ENCODE assay signal across 8 mouse cellular contexts in the genomic region with DNA sequence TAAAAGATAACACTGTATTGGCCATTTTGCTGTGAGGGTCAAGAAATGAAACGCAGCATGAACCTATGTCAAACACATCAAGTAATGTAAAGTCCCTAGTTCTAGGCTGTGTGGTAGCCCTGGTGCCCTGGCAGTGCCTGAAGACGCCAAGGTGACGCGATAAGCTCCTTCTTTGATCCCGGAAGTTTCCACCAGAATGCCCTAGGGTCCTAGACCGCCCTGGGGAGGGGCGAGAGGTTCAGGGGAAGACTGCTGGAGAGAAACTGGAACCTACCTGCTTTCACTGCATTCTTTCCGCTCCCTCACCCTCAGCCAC.
DNase-seq lines count a peak whose midpoint lies in the region; ATAC-seq lines count a peak whose summit lies in the region.

No protein-coding gene starts in this region.

- H3K4me3 ChIP-seq in heart, embryonic 14.5 days (ENCODE audit: control insufficient read depth in 1 of 2, insufficient read depth in 1 of 2, low read depth in 1 of 2, low read length in 2 of 2) = peak overlapping the region; percentile 55 to 82
- peak overlapping the region; percentile 79 for H3K4me3 ChIP-seq in forebrain, embryonic 16.5 days (replicated peaks; ENCODE audit: low read length)
- H3K4me3 ChIP-seq in liver, embryonic 16.5 days (ENCODE audit: low read depth, low read length) = peak overlapping the region; percentile 62

- intact Hi-C loops in heart, postnatal 10 days (cut with DNase I) = loop anchor here (5.0 kb wide), 1 partner anchor 38 kb away; no protein-coding TSS in a partner anchor
- intact Hi-C loops in gastrocnemius, postnatal 14 days (cut with DNase I; ENCODE audit: low total_unique reads) = no loop called here

- H3K9ac ChIP-seq in heart, embryonic 14.5 days (ENCODE audit: low read length) = peak overlapping the region; percentile 89
- H3K9ac ChIP-seq in forebrain, embryonic 16.5 days (replicated peaks; ENCODE audit: low read depth, low read length) = peak overlapping the region; percentile 85
- H3K9ac ChIP-seq in liver, embryonic 16.5 days (ENCODE audit: low read depth, low read length) = peak overlapping the region; percentile 33

- DNase-seq in heart, postnatal 10 days = no peak
- peak; percentile 52 for DNase-seq in ES-CJ7 (ENCODE audit: low read depth, low spot score)
- no peak for DNase-seq in right cerebral cortex, adult 2 months (ENCODE audit: low spot score in 2 of 2)
- no peak for DNase-seq in gastrocnemius, postnatal 14 days

- under 1% methylated on average over 8 of the region's 8 CpGs for WGBS in heart, embryonic 14.5 days
- WGBS in forebrain, embryonic 16.5 days = 2% methylated on average over 8 of the region's 8 CpGs
- 1% methylated on average over 8 of the region's 8 CpGs for WGBS in liver, embryonic 16.5 days (ENCODE audit: insufficient replicate concordance)

- peaks cover 10% of the 10 kb centered on the region; the same call in 1 of the 2 replicates for H3K27me3 ChIP-seq in heart, embryonic 14.5 days (ENCODE audit: control insufficient read depth, insufficient read depth, low read length)
- H3K27me3 ChIP-seq in forebrain, embryonic 16.5 days (replicated peaks; ENCODE audit: control insufficient read depth, insufficient read depth, low read length) = no peaks in the 10 kb centered on the region
- peaks cover 3% of the 10 kb centered on the region; the same call in 1 of the 2 replicates for H3K27me3 ChIP-seq in liver, embryonic 16.5 days (ENCODE audit: control insufficient read depth, insufficient read depth, low read depth, low read length)

- H3K9me3 ChIP-seq in heart, embryonic 14.5 days (ENCODE audit: control insufficient read depth, low read length) = no peaks in the 10 kb centered on the region
- H3K9me3 ChIP-seq in forebrain, embryonic 16.5 days (ENCODE audit: control insufficient read depth, low read length) = no peaks in the 10 kb centered on the region
- H3K9me3 ChIP-seq in liver, embryonic 16.5 days (replicated peaks; ENCODE audit: control insufficient read depth, low read length) = no peaks in the 10 kb centered on the region

- H3K36me3 ChIP-seq in heart, embryonic 14.5 days (ENCODE audit: control insufficient read depth, insufficient read depth, low read length) = 0 out of 2 replicates have a peak, but pooled peaks cover 5% of the 10 kb centered on the region
- H3K36me3 ChIP-seq in forebrain, embryonic 16.5 days (ENCODE audit: control insufficient read depth, insufficient read depth) = no peaks in the 10 kb centered on the region
- no peaks in the 10 kb centered on the region for H3K36me3 ChIP-seq in liver, embryonic 16.5 days (ENCODE audit: control insufficient read depth, insufficient read depth)

- H3K27ac ChIP-seq in heart, embryonic 14.5 days (replicated peaks in 1 of 2; ENCODE audit: control insufficient read depth in 1 of 2, insufficient read depth in 1 of 2, low read depth in 2 of 2, low read length in 2 of 2) = peak overlapping the region; percentile 82 to 84; a peak in 3 of 4 replicates
- H3K27ac ChIP-seq in forebrain, embryonic 16.5 days (ENCODE audit: low read length) = peak overlapping the region; percentile 84
- peak overlapping the region; percentile 52; the same call in 1 of the 2 replicates for H3K27ac ChIP-seq in liver, embryonic 16.5 days (ENCODE audit: low read length)

- 0 out of 2 replicates have a peak, but pooled peaks have one; percentile 3 for ATAC-seq in heart, embryonic 14.5 days (ENCODE audit: insufficient number of reproducible peaks, insufficient read depth, low FRiP score, low read depth)
- ATAC-seq in forebrain, embryonic 16.5 days = no peak; the same call in none of the 2 replicates
- ATAC-seq in liver, embryonic 16.5 days (ENCODE audit: low read depth) = peak; percentile 14; the same call in 1 of the 2 replicates
- ATAC-seq in granulocyte monocyte progenitor cell, adult 5-6 weeks (replicated peaks; ENCODE audit: poor library complexity, severe bottlenecking) = no peak

- peaks cover 12 to 30% of the 10 kb centered on the region in 2 experiments for H3K4me1 ChIP-seq in heart, embryonic 14.5 days (ENCODE audit: control insufficient read depth in 2 of 2, insufficient read depth in 2 of 2, low read length in 2 of 2)
- H3K4me1 ChIP-seq in forebrain, embryonic 16.5 days (replicated peaks; ENCODE audit: control insufficient read depth, insufficient read depth, low read length) = peaks cover 23% of the 10 kb centered on the region
- no peaks in the 10 kb centered on the region; the same call in 1 of the 2 replicates for H3K4me1 ChIP-seq in liver, embryonic 16.5 days (ENCODE audit: control insufficient read depth, low read depth, low read length)

- peak overlapping the region; percentile 96 for H3K4me2 ChIP-seq in heart, embryonic 14.5 days (ENCODE audit: low read length)
- peak overlapping the region; percentile 100 for H3K4me2 ChIP-seq in forebrain, embryonic 16.5 days (ENCODE audit: low read length)
- peak overlapping the region; percentile 79 for H3K4me2 ChIP-seq in liver, embryonic 16.5 days (ENCODE audit: low read depth, low read length)

Comparison
In these comparisons a context has a peak if more than half of its experiments do, and no peak if none do; other contexts are left out.
1. ATAC-seq: peak in heart, embryonic 14.5 days (single experiment) and liver, embryonic 16.5 days (single experiment); none in forebrain, embryonic 16.5 days (single experiment) and granulocyte monocyte progenitor cell, adult 5-6 weeks (single experiment).
2. H3K9ac ChIP-seq: peak in every context shown above with its lines; median percentile 89 in heart, embryonic 14.5 days; 85 in forebrain, embryonic 16.5 days; 33 in liver, embryonic 16.5 days.
3. Peak in every context shown above with its lines, with median percentiles within 50 percentile points of each other: H3K27ac ChIP-seq, H3K4me2 ChIP-seq and H3K4me3 ChIP-seq.